Mouse (Mus musculus): ENCODE measurements at regions not wholly inside any gene's neighbourhood (a gene's known extent, or its start where the extent isn't known, plus 50 kb on each side); places are given as distances from the start of the nearest gene placed in this dataset.

DNA sequence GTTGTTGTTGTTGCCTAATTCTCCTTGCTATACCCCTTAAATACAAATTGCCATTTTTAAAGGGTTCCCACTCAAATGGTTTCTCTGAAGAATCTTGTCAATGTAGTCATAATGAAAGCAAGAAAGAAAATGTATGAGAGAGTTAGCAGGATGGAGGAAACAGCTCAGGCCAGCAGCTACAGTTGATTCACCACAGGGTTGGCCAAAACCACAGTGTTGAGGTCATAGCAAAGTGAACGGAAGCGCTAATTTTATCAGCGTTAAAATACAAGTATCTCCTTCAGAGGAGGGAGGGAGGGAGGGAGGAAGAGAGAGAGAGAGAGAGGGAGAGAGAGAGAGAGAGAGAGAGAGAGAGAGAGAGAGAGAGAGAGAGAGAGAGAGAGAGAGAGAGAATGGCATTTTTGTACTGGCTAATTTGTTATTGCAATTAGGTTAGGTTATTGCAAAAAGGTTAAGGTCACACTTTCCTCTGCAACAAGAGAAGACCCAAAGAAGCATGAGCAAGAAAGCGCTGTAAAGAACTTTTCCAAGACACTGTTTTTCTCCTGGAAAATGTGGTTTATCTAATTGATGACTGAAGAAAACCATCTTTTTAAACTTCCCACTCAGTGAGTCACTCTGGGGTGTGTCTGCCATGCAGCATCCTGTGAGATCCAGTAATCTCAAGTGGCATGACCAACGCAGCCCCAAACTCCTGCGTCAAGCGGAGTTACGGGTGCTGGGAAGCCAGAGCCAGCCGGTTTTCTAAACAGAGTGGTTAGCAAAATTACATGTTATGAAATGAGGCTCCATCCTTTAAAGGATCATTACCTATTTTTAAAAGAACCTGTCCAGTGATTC is 101.6 kb downstream of the Epdr1 start (continued):
- TF ChIP-seq CHD2 (IDR thresholded peaks at IDR 0.05; ENCODE audit: low read length) (no peak), USF1 (IDR thresholded peaks at IDR 0.05; ENCODE audit: low read depth, low read length) (no peak), MYC (IDR thresholded peaks at IDR 0.05; ENCODE audit: low read depth, low read length) (no peak), BHLHE40 (IDR thresholded peaks at IDR 0.05; ENCODE audit: low read depth, low read length) (peak; percentile 53; the same call in 1 of the 2 replicates), JUN (IDR thresholded peaks at IDR 0.05; ENCODE audit: insufficient read depth, low read depth, low read length) (peak; percentile 79), CTCF (conservative IDR thresholded peaks at IDR 0.05 in 1 of 2, IDR thresholded peaks at IDR 0.05 in 1 of 2; ENCODE audit: low read depth in 2 of 2, low read length in 2 of 2) (no peak), HCFC1 (IDR thresholded peaks at IDR 0.05; ENCODE audit: low read depth, low read length) (0 out of 2 replicates have a peak, but pooled peaks have one; percentile 8)

DNA sequence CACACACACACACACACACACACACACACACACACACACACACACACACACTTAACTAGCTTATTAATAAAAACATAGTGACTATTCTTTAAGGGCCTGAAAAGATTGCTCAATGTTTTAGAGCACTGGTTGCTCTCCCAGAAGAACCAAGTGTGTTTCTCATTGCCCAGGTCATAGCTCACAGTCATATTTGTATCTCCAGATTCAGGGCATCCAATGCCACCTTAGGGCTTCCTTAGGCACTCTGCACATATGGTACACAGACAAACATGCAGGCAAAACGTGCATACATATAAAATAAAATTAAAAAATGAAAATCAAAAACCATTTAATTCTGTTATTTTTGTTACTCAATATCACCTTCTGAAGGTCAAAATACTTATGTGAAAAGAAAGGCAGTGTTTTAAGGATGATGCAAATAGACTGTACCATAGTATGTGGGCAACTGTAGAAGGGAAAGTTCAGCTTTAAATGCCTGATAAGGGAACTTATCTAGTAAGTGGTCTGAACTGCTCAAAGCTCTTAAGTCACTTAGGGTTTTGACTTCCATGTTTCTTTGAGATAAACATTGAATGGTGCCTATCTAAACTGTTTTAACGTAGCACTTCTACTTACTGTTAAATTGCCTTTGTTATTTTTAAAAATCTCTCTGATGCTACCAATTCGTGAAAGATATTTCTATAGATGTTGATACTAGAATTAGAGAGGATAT is 104.7 kb downstream of the Epdr1 start:
- in situ Hi-C loops (cut with MboI; ENCODE audit: low pct_ligation_motif_present, low pct_unique_long_range_greater_than_20kb, low sequenced_read_pairs): no loop called here

DNA sequence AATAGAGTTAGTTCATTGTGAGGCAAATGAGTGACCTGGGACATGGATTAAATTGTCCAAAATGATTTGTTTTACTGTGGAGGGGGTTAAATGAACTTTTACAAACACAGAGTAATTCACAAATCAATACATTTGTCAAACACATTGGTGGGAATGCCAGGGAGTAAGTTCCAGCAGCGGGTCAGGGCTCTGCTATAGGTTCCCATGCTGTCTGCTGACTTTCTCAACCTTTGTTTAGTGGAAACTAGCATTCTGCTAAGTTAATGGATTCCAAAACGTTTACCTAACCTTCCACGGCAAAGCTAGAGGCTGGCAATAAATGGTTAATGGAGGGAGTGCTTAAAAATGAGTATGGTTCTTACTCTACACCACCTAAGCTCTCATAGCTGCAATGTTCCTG is 110.9 kb upstream of the Stard3nl start:
- no peak overlapping the region for H3K4me2 ChIP-seq (ENCODE audit: insufficient read depth, low read depth, poor library complexity, severe bottlenecking)

More for the DNA sequence above, 104.7 kb downstream of the Epdr1 start:
- H3K79me2 ChIP-seq (replicated peaks; ENCODE audit: control insufficient read depth, extremely low read depth, insufficient read depth, poor library complexity, severe bottlenecking): no peaks in the 10 kb centered on the region
- H3K9me3 ChIP-seq (replicated peaks; ENCODE audit: low read length): no peaks in the 10 kb centered on the region
- no peak for DNase-seq (ENCODE audit: extremely low read depth)
- H3K27me3 ChIP-seq (replicated peaks): no peaks in the 10 kb centered on the region
- H3K4me1 ChIP-seq (ENCODE audit: control insufficient read depth in 1 of 2, insufficient read depth in 2 of 2): peaks cover 0 to 15% of the 10 kb centered on the region in 2 experiments; a peak in 2 of 4 replicates
- H3K27ac ChIP-seq (ENCODE audit: insufficient read depth, low read depth): no peak overlapping the region
- dilution Hi-C loops (cut with MboI; ENCODE audit: extremely low pct_ligation_motif_present, extremely low pct_unique_long_range_greater_than_20kb, low sequenced_read_pairs): no loop called here
- TF ChIP-seq USF2 (conservative IDR thresholded peaks at IDR 0.05; ENCODE audit: low read depth, low read length) (no peak), HCFC1 (IDR thresholded peaks at IDR 0.05; ENCODE audit: low read depth, low read length) (no peak), USF1 (IDR thresholded peaks at IDR 0.05; ENCODE audit: low read depth, low read length) (no peak), MEF2A (IDR thresholded peaks at IDR 0.05; ENCODE audit: borderline replicate concordance, low read depth, low read length) (no peak), RCOR1 (conservative IDR thresholded peaks at IDR 0.05; ENCODE audit: low read depth, low read length) (no peak), SIN3A (IDR thresholded peaks at IDR 0.05; ENCODE audit: low read length) (no peak), CHD2 (IDR thresholded peaks at IDR 0.05; ENCODE audit: low read length) (no peak), MYC (IDR thresholded peaks at IDR 0.05; ENCODE audit: low read depth, low read length) (no peak), ETS1 (conservative IDR thresholded peaks at IDR 0.05; ENCODE audit: low read depth, low read length) (no peak), E2F4 (IDR thresholded peaks at IDR 0.05; ENCODE audit: insufficient replicate concordance, low read depth, low read length) (no peak), POLR2AphosphoS2 (IDR thresholded peaks at IDR 0.05; ENCODE audit: low read depth, low read length) (no peak), EP300 (IDR thresholded peaks at IDR 0.05; ENCODE audit: low read length) (no peak)
- no peak overlapping the region for H3K4me2 ChIP-seq (ENCODE audit: insufficient read depth, low read depth, poor library complexity, severe bottlenecking)
- no peak overlapping the region for H3K9ac ChIP-seq (ENCODE audit: insufficient read depth, low read depth)
- no peak overlapping the region for H3K4me3 ChIP-seq (replicated peaks in 1 of 3; ENCODE audit: low read depth in 2 of 3, low read length in 2 of 3, poor library complexity in 1 of 3)
- H3K36me3 ChIP-seq (replicated peaks in 1 of 2; ENCODE audit: control insufficient read depth in 1 of 2, insufficient read depth in 1 of 2, low read length in 1 of 2): no peaks in the 10 kb centered on the region

More for the DNA sequence above, 110.9 kb upstream of the Stard3nl start:
- no peak overlapping the region for H3K27ac ChIP-seq (ENCODE audit: insufficient read depth, low read depth)
- no peak overlapping the region for H3K9ac ChIP-seq (ENCODE audit: insufficient read depth, low read depth)
- no peaks in the 10 kb centered on the region for H3K9me3 ChIP-seq (replicated peaks; ENCODE audit: low read length)
- H3K79me2 ChIP-seq (replicated peaks; ENCODE audit: control insufficient read depth, extremely low read depth, insufficient read depth, poor library complexity, severe bottlenecking): no peaks in the 10 kb centered on the region
- dilution Hi-C loops (cut with MboI; ENCODE audit: extremely low pct_ligation_motif_present, extremely low pct_unique_long_range_greater_than_20kb, low sequenced_read_pairs): no loop called here
- in situ Hi-C loops (cut with MboI; ENCODE audit: low pct_ligation_motif_present, low pct_unique_long_range_greater_than_20kb, low sequenced_read_pairs): no loop called here
- DNase-seq (ENCODE audit: extremely low read depth): no peak
- H3K36me3 ChIP-seq (replicated peaks in 1 of 2; ENCODE audit: control insufficient read depth in 1 of 2, insufficient read depth in 1 of 2, low read length in 1 of 2): no peaks in the 10 kb centered on the region
- no peak for TF ChIP-seq RAD21 (IDR thresholded peaks at IDR 0.05; ENCODE audit: low read depth, low read length)
- TF ChIP-seq IRF4 (IDR thresholded peaks at IDR 0.05; ENCODE audit: low read depth, low read length): no peak
- TF ChIP-seq ELF1 (IDR thresholded peaks at IDR 0.05; ENCODE audit: low read depth, low read length): no peak
- no peak for TF ChIP-seq POLR2A (IDR thresholded peaks at IDR 0.05; ENCODE audit: low read depth, low read length)
- no peak for TF ChIP-seq POLR2AphosphoS2 (IDR thresholded peaks at IDR 0.05; ENCODE audit: low read depth, low read length)
- TF ChIP-seq UBTF (IDR thresholded peaks at IDR 0.05; ENCODE audit: low read depth, low read length): no peak
- no peak for TF ChIP-seq CHD1 (IDR thresholded peaks at IDR 0.05; ENCODE audit: low read depth, low read length)
- TF ChIP-seq NELFE (IDR thresholded peaks at IDR 0.05; ENCODE audit: low read depth, low read length): no peak
- no peak for TF ChIP-seq E2F4 (IDR thresholded peaks at IDR 0.05; ENCODE audit: insufficient replicate concordance, low read depth, low read length)
- TF ChIP-seq USF2 (conservative IDR thresholded peaks at IDR 0.05; ENCODE audit: low read depth, low read length): no peak
- no peak for TF ChIP-seq MAFK (IDR thresholded peaks at IDR 0.05; ENCODE audit: insufficient replicate concordance, low read length)
- no peak for TF ChIP-seq TBP (conservative IDR thresholded peaks at IDR 0.05; ENCODE audit: low read depth, low read length)
- no peak for TF ChIP-seq MYC (IDR thresholded peaks at IDR 0.05; ENCODE audit: low read depth, low read length)
- no peak for TF ChIP-seq MAZ (IDR thresholded peaks at IDR 0.05; ENCODE audit: low read depth, low read length)
- TF ChIP-seq JUND (conservative IDR thresholded peaks at IDR 0.05; ENCODE audit: low read depth, low read length): no peak
- TF ChIP-seq CHD2 (IDR thresholded peaks at IDR 0.05; ENCODE audit: low read length): no peak
- TF ChIP-seq EP300 (IDR thresholded peaks at IDR 0.05; ENCODE audit: low read length): no peak
- TF ChIP-seq MAX (IDR thresholded peaks at IDR 0.05; ENCODE audit: low read length): no peak
- TF ChIP-seq RCOR1 (conservative IDR thresholded peaks at IDR 0.05; ENCODE audit: low read depth, low read length): no peak
- no peak for TF ChIP-seq CTCF (conservative IDR thresholded peaks at IDR 0.05 in 1 of 2, IDR thresholded peaks at IDR 0.05 in 1 of 2; ENCODE audit: low read depth in 2 of 2, low read length in 2 of 2)
- H3K4me3 ChIP-seq (replicated peaks in 1 of 3; ENCODE audit: low read depth in 2 of 3, low read length in 2 of 3, poor library complexity in 1 of 3): no peak overlapping the region
- H3K4me1 ChIP-seq (ENCODE audit: control insufficient read depth in 1 of 2, insufficient read depth in 2 of 2): no peaks in the 10 kb centered on the region
- H3K27me3 ChIP-seq (replicated peaks): no peaks in the 10 kb centered on the region

All from CH12.LX (cell line).